Mouse (Mus musculus): ENCODE measurements around the gene Gm14226. TPM values are rescaled to one million over a fixed set of nuclear protein-coding genes. Genes with fewer than 3 reads are reported as not detected.
"Not testable (repeated sequence)": the region's sequence is repeated elsewhere in the genome, so short reads cannot be mapped to it uniquely, and the experiment has no call there.

Gene Gm14226
- polyA plus RNA-seq, 1 experiment from 2014 or later: 0.95 TPM

GRCm38 (mm10) chr2:155050108-155050503 lies 32.0 kb downstream of the Gm14226 start:
- Histone ChIP-seq H3K4me2 (peak overlapping the region; percentile 78), H3K27me3 (replicated peaks) (no peaks in the 10 kb centered on the region), H3K9ac (peak overlapping the region; percentile 76), H3K27ac (ENCODE audit: poor library complexity, severe bottlenecking) (peak overlapping the region; percentile 42; the same call in 1 of the 2 replicates), H3K36me3 (no peaks in the 10 kb centered on the region), H3K4me3 (peak overlapping the region; percentile 63), H3K9me3 (replicated peaks) (no peaks in the 10 kb centered on the region), H3K4me1 (replicated peaks) (peaks cover 14% of the 10 kb centered on the region)
- ATAC-seq (ENCODE audit: insufficient number of reproducible peaks, low FRiP score): peak; percentile 30; the same call in 1 of the 2 replicates
- 25% methylated on average over 5 of the region's 5 CpGs for WGBS

- H3K36me3 ChIP-seq: no peaks in the 10 kb centered on the region
- no peaks in the 10 kb centered on the region for H3K9me3 ChIP-seq (replicated peaks)
- ATAC-seq (ENCODE audit: insufficient number of reproducible peaks, low FRiP score): peak; percentile 96
- H3K27ac ChIP-seq (ENCODE audit: poor library complexity, severe bottlenecking): peak overlapping the region; percentile 42
- peaks cover 14% of the 10 kb centered on the region for H3K4me1 ChIP-seq (replicated peaks)
- H3K9ac ChIP-seq: peak overlapping the region; percentile 76
- WGBS: 2% methylated on average over 45 of the region's 45 CpGs
- no peaks in the 10 kb centered on the region for H3K27me3 ChIP-seq (replicated peaks)
- H3K4me2 ChIP-seq: peak overlapping the region; percentile 78
- H3K4me3 ChIP-seq: peak overlapping the region; percentile 63
These were observed 32.6 kb downstream of the Gm14226 start for GRCm38 (mm10) chr2:155050504-155051236.

GRCm38 (mm10) chr2:155051622-155052351 lies 33.7 kb downstream of the Gm14226 start:
- Histone ChIP-seq H3K36me3 (no peaks in the 10 kb centered on the region), H3K27me3 (replicated peaks) (no peaks in the 10 kb centered on the region), H3K9me3 (replicated peaks) (no peaks in the 10 kb centered on the region), H3K4me1 (replicated peaks) (peaks cover 14% of the 10 kb centered on the region), H3K4me3 (peak overlapping the region; percentile 63), H3K4me2 (peak overlapping the region; percentile 78), H3K27ac (ENCODE audit: poor library complexity, severe bottlenecking) (0 out of 2 replicates have a peak overlapping the region, but pooled peaks have one; percentile 31), H3K9ac (peak overlapping the region; percentile 76)
- 12% methylated on average over 9 of the region's 9 CpGs for WGBS
- ATAC-seq (ENCODE audit: insufficient number of reproducible peaks, low FRiP score): no peak

- Histone ChIP-seq H3K4me1 (replicated peaks) (peaks cover 14% of the 10 kb centered on the region), H3K9ac (no peak overlapping the region), H3K4me3 (no peak overlapping the region), H3K27me3 (replicated peaks) (no peaks in the 10 kb centered on the region), H3K36me3 (no peaks in the 10 kb centered on the region), H3K9me3 (replicated peaks) (no peaks in the 10 kb centered on the region), H3K4me2 (no peak overlapping the region), H3K27ac (ENCODE audit: poor library complexity, severe bottlenecking) (no peak overlapping the region)
- no peak for ATAC-seq (ENCODE audit: insufficient number of reproducible peaks, low FRiP score)
- 48% methylated on average over 2 of the region's 2 CpGs for WGBS
These were observed 34.6 kb downstream of the Gm14226 start for GRCm38 (mm10) chr2:155052681-155053080.

GRCm38 (mm10) chr2:155053512-155053911 lies 35.4 kb downstream of the Gm14226 start:
- H3K27me3 ChIP-seq (replicated peaks); H3K4me3 ChIP-seq; H3K9me3 ChIP-seq (replicated peaks); H3K27ac ChIP-seq (ENCODE audit: poor library complexity, severe bottlenecking); H3K36me3 ChIP-seq; ATAC-seq (ENCODE audit: insufficient number of reproducible peaks, low FRiP score); H3K4me2 ChIP-seq; H3K9ac ChIP-seq: not testable (repeated sequence)
- WGBS: 89% methylated on average over 8 of the region's 8 CpGs
- H3K4me1 ChIP-seq (replicated peaks): peaks cover 14% of the 10 kb centered on the region

GRCm38 (mm10) chr2:155054672-155055071 lies 36.6 kb downstream of the Gm14226 start:
- Histone ChIP-seq H3K27ac (ENCODE audit: poor library complexity, severe bottlenecking) (no peak overlapping the region), H3K4me1 (replicated peaks) (peaks cover 14% of the 10 kb centered on the region), H3K4me3 (no peak overlapping the region), H3K36me3 (peaks cover 7% of the 10 kb centered on the region), H3K9me3 (replicated peaks) (no peaks in the 10 kb centered on the region), H3K4me2 (no peak overlapping the region), H3K27me3 (replicated peaks) (no peaks in the 10 kb centered on the region), H3K9ac (no peak overlapping the region)
- ATAC-seq (ENCODE audit: insufficient number of reproducible peaks, low FRiP score): no peak
- WGBS: 85% methylated on average over 3 of the region's 3 CpGs

- no peak for ATAC-seq (ENCODE audit: insufficient number of reproducible peaks, low FRiP score)
- H3K36me3 ChIP-seq: peaks cover 16% of the 10 kb centered on the region
- H3K9ac ChIP-seq: no peak overlapping the region
- no peak overlapping the region for H3K27ac ChIP-seq (ENCODE audit: poor library complexity, severe bottlenecking)
- 66% methylated on average over 5 of the region's 5 CpGs for WGBS
- H3K27me3 ChIP-seq (replicated peaks): no peaks in the 10 kb centered on the region
- H3K4me2 ChIP-seq: no peak overlapping the region
- no peaks in the 10 kb centered on the region for H3K9me3 ChIP-seq (replicated peaks)
- H3K4me1 ChIP-seq (replicated peaks): peaks cover 7% of the 10 kb centered on the region
- H3K4me3 ChIP-seq: no peak overlapping the region
These were observed 38.1 kb downstream of the Gm14226 start for GRCm38 (mm10) chr2:155056076-155056578.

GRCm38 (mm10) chr2:155057361-155057760 lies 39.3 kb downstream of the Gm14226 start:
- no peak for ATAC-seq (ENCODE audit: insufficient number of reproducible peaks, low FRiP score)
- Histone ChIP-seq H3K36me3 (peaks cover 28% of the 10 kb centered on the region), H3K4me1 (replicated peaks) (no peaks in the 10 kb centered on the region), H3K9me3 (replicated peaks) (no peaks in the 10 kb centered on the region), H3K4me2 (no peak overlapping the region), H3K9ac (no peak overlapping the region), H3K27ac (ENCODE audit: poor library complexity, severe bottlenecking) (no peak overlapping the region), H3K4me3 (no peak overlapping the region), H3K27me3 (replicated peaks) (no peaks in the 10 kb centered on the region)
- WGBS: 58% methylated on average over 1 of the region's 1 CpGs

- no peak for ATAC-seq (ENCODE audit: insufficient number of reproducible peaks, low FRiP score)
- Histone ChIP-seq H3K9ac (no peak overlapping the region), H3K4me3 (no peak overlapping the region), H3K27ac (ENCODE audit: poor library complexity, severe bottlenecking) (no peak overlapping the region), H3K4me2 (no peak overlapping the region), H3K9me3 (replicated peaks) (no peaks in the 10 kb centered on the region), H3K27me3 (replicated peaks) (no peaks in the 10 kb centered on the region), H3K4me1 (replicated peaks) (peaks cover 15% of the 10 kb centered on the region), H3K36me3 (peaks cover 26% of the 10 kb centered on the region)
- 80% methylated on average over 9 of the region's 9 CpGs for WGBS
These were observed 53.0 kb downstream of the Gm14226 start for GRCm38 (mm10) chr2:155071027-155071426.

GRCm38 (mm10) chr2:155072353-155073145 lies 54.5 kb downstream of the Gm14226 start:
- peak overlapping the region; percentile 30 for H3K4me2 ChIP-seq
- no peak for ATAC-seq (ENCODE audit: insufficient number of reproducible peaks, low FRiP score)
- 86% methylated on average over 8 of the region's 8 CpGs for WGBS

GRCm38 (mm10) chr2:155073347-155073746 lies 55.3 kb downstream of the Gm14226 start:
- H3K27ac ChIP-seq (ENCODE audit: poor library complexity, severe bottlenecking): no peak overlapping the region

More at GRCm38 (mm10) chr2:155072353-155073145, 54.5 kb downstream of the Gm14226 start:
- H3K27me3 ChIP-seq (replicated peaks): no peaks in the 10 kb centered on the region
- H3K9ac ChIP-seq: no peak overlapping the region
- no peak overlapping the region for H3K4me3 ChIP-seq
- H3K9me3 ChIP-seq (replicated peaks): no peaks in the 10 kb centered on the region
- H3K27ac ChIP-seq (ENCODE audit: poor library complexity, severe bottlenecking): no peak overlapping the region
- H3K4me1 ChIP-seq (replicated peaks): peaks cover 15% of the 10 kb centered on the region
- peaks cover 11% of the 10 kb centered on the region for H3K36me3 ChIP-seq

More at GRCm38 (mm10) chr2:155073347-155073746, 55.3 kb downstream of the Gm14226 start:
- Histone ChIP-seq H3K4me2 (peak overlapping the region; percentile 83), H3K4me1 (replicated peaks) (peaks cover 15% of the 10 kb centered on the region), H3K36me3 (peaks cover 3% of the 10 kb centered on the region), H3K9ac (peak overlapping the region; percentile 88), H3K9me3 (replicated peaks) (no peaks in the 10 kb centered on the region), H3K4me3 (peak overlapping the region; percentile 74), H3K27me3 (replicated peaks) (no peaks in the 10 kb centered on the region)
- 30% methylated on average over 3 of the region's 3 CpGs for WGBS
- no peak for ATAC-seq (ENCODE audit: insufficient number of reproducible peaks, low FRiP score)
